Mouse (Mus musculus) c-Kit-positive CD71-positive TER-119-negative erythroid progenitor cells, embryonic 14.5 days (primary cell): ENCODE measurements around the gene Erich4.
"Not testable (repeated sequence)": the region's sequence is repeated elsewhere in the genome, so short reads cannot be mapped to it uniquely, and the experiment has no call there.

Experiments
- DNase-seq: peaks from one replicate; pipeline ENCODE4 v3.0.0-alpha.2; 2013; ENCODE audit warnings: low read depth

Erich4 gene

GRCm38 (mm10) chr7:25576793-25577437, 38.8 kb downstream of the Erich4 start:
- not testable (repeated sequence) for DNase-seq

- DNase-seq: not testable (repeated sequence)
These were observed 39.4 kb downstream of the Erich4 start for GRCm38 (mm10) chr7:25576308-25576707.

- DNase-seq: no peak
These were observed 39.8 kb downstream of the Erich4 start for GRCm38 (mm10) chr7:25575870-25576269.

- DNase-seq: no peak
These were observed 40.6 kb downstream of the Erich4 start for GRCm38 (mm10) chr7:25575105-25575504.

GRCm38 (mm10) chr7:25573806-25574205, 41.9 kb downstream of the Erich4 start:
- not testable (repeated sequence) for DNase-seq

GRCm38 (mm10) chr7:25568721-25569120, 47.0 kb downstream of the Erich4 start:
- no peak for DNase-seq
